Mouse (Mus musculus): Measurements from ENCODE around the gene Cradd.

DNA sequence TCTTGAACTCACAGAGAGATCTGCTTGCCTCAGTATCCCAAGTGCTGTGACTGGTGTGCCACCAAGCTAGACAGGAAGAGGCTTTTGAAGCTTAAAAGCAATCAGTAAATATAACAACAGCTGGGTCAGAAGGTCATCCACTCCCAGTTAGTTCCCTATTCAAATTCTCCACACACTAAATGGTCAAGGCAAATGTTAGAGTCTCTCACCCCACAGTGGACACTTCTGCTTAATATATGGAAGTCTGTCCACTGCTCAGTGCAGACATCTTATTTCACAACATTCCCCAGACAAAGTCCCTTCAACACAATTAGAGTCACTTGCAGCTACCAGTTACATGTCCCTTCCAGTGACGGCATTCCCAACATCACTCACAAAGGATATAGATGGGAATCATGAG lies 44.5 kb downstream of the Cradd start:
- no peak for TF ChIP-seq EP300 (optimal IDR thresholded peaks at IDR 0.05)
- TF ChIP-seq CTCF (IDR thresholded peaks at IDR 0.05; ENCODE audit: low read depth): no peak
